Mouse (Mus musculus) hindbrain, embryonic 16.5 days (tissue): ENCODE measurements around the gene Mapkap1. TPM values are rescaled to one million over a fixed set of nuclear protein-coding genes. Genes with fewer than 3 reads are reported as not detected.
A peak's percentile ranks its signal among the peaks of the same experiment; 100 is the strongest.
"Not testable (repeated sequence)": the region's sequence is repeated elsewhere in the genome, so short reads cannot be mapped to it uniquely, and the experiment has no call there.

Source experiments
- ATAC-seq: fragments of 200-750 bp; cut with Nextera tagmentation; 2 replicates; pipeline ENCODE4 v1.8.0; 2017; ENCODE audit warnings: moderate TSS enrichment, moderate library complexity
- H3K27ac ChIP-seq: fragments of 300-500 bp; sonication (generic); 2 replicates; pipeline ENCODE4 v1.5.1; 2014; ENCODE audit warnings: low read depth, mild to moderate bottlenecking, control low read depth, low read length, moderate library complexity
- H3K27me3 ChIP-seq: fragments of 300-500 bp; sonication (generic); replicated peaks from 2 replicates; pipeline ENCODE4 v1.6.1; 2014; ENCODE audit warnings: low read length; ENCODE audit not compliant: control insufficient read depth, insufficient read depth
- H3K36me3 ChIP-seq: fragments of 300-500 bp; sonication (generic); 2 replicates; pipeline ENCODE4 v1.6.1; 2014; ENCODE audit warnings: mild to moderate bottlenecking, low read length, moderate library complexity, mixed read lengths; ENCODE audit not compliant: control insufficient read depth, insufficient read depth
- H3K4me1 ChIP-seq: fragments of 300-500 bp; sonication (generic); 2 replicates; pipeline ENCODE4 v1.6.1; 2014; ENCODE audit warnings: low read depth, low read length; ENCODE audit not compliant: control insufficient read depth, insufficient read depth
- H3K4me2 ChIP-seq: fragments of 300-500 bp; sonication (generic); 2 replicates; pipeline ENCODE4 v1.6.1; 2014; ENCODE audit warnings: mild to moderate bottlenecking, low read length, control low read depth, moderate library complexity
- H3K4me3 ChIP-seq: fragments of 300-500 bp; sonication (generic); 2 replicates; pipeline ENCODE4 v1.5.1; 2014; ENCODE audit warnings: mild to moderate bottlenecking, low read length, control low read depth, moderate library complexity
- H3K9ac ChIP-seq: fragments of 300-500 bp; sonication (generic); 2 replicates; pipeline ENCODE4 v1.6.1; 2014; ENCODE audit warnings: low read depth, mild to moderate bottlenecking, control low read depth, low read length, moderate library complexity
- H3K9me3 ChIP-seq: fragments of 300-500 bp; sonication (generic); 2 replicates; pipeline ENCODE4 v1.6.1; 2014; ENCODE audit warnings: mild to moderate bottlenecking, low read length, moderate library complexity; ENCODE audit not compliant: control insufficient read depth
- WGBS: fragments of 180-500 bp; shearing (Covaris S2); extraction: QIAGEN DNeasy Blood & Tissue Kit; methylation state at CpG from one replicate; pipeline ENCODE4 v1.1.7; 2014; 5-methylcytosine and 5-hydroxymethylcytosine counted together
- polyA plus RNA-seq: library from polyadenylated mRNA; unstranded; fragments of >200 nt; fragmentation: Nextera tagmentation; extraction: Ambion mirVana; gene quantifications from 2 replicates; pipeline ENCODE4 v1.2.1, GENCODE M21; 2015

Mapkap1 gene
- polyA plus RNA-seq, 1 experiment from 2014 or later = 94.3 TPM

DNA sequence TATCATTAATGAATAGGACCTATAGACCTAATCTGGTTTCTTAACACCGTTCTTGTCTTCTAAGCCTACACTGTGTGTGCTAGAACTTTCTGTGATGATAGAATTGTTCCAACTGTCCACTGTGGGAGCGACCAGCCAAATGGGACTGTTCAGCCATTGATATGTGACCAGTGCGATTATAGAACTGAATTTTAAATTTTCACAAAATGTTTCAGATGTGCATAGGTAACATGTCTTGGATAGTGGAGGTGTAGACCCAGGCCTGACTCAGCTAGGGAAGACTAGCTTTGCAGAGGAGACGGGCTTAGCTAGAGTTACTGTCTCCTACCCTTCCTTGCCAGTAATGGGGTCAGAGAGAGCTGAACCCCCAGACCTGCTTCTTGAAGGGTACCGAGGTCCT, 62.8 kb downstream of the Mapkap1 start:
- H3K27ac ChIP-seq = no peak overlapping the region
- H3K27me3 ChIP-seq = no peaks in the 10 kb centered on the region
- H3K4me2 ChIP-seq = no peak overlapping the region
- WGBS = 96% methylated on average over 5 of the region's 5 CpGs
- no peak overlapping the region for H3K9ac ChIP-seq
- H3K4me3 ChIP-seq = no peak overlapping the region
- peaks cover 12% of the 10 kb centered on the region for H3K4me1 ChIP-seq
- no peaks in the 10 kb centered on the region for H3K9me3 ChIP-seq
- no peak for ATAC-seq
- no peaks in the 10 kb centered on the region for H3K36me3 ChIP-seq

DNA sequence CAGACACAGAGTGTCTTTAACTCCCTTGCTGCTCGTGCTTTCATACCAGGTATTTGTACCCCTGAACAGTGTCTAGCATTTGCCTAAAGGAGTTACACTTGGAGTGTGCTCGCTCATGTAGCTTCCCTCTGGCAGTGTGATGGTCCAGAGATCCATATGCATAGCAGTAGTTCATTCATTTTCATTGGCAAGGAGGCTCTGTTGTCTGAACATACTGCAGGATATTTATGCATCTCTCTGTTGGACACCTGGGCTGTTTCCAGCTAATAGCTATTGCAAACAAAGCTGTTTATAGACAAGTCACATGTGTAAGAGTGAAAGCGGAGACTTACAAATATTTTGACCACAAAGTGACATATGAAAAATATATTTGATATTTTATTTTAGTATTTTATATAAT, 67.2 kb downstream of the Mapkap1 start:
- Histone ChIP-seq H3K36me3 (no peaks in the 10 kb centered on the region), H3K27ac (no peak overlapping the region), H3K4me1 (peaks cover 12% of the 10 kb centered on the region), H3K27me3 (no peaks in the 10 kb centered on the region), H3K9ac (no peak overlapping the region), H3K9me3 (no peaks in the 10 kb centered on the region), H3K4me3 (no peak overlapping the region), H3K4me2 (no peak overlapping the region)
- WGBS = 39% methylated on average over 3 of the region's 3 CpGs
- peak; percentile 17; the same call in 1 of the 2 replicates for ATAC-seq

GRCm38 (mm10) chr2:34481401-34481800, 74.8 kb downstream of the Mapkap1 start:
- 34% methylated on average over 4 of the region's 4 CpGs for WGBS
- peaks cover 7% of the 10 kb centered on the region for H3K4me1 ChIP-seq
- H3K4me2 ChIP-seq = no peak overlapping the region
- no peaks in the 10 kb centered on the region for H3K36me3 ChIP-seq
- H3K27me3 ChIP-seq = no peaks in the 10 kb centered on the region
- H3K9me3 ChIP-seq = no peaks in the 10 kb centered on the region
- no peak overlapping the region; the same call in 1 of the 2 replicates for H3K9ac ChIP-seq
- ATAC-seq = peak; percentile 69
- H3K4me3 ChIP-seq = no peak overlapping the region
- peak overlapping the region; percentile 42 for H3K27ac ChIP-seq

DNA sequence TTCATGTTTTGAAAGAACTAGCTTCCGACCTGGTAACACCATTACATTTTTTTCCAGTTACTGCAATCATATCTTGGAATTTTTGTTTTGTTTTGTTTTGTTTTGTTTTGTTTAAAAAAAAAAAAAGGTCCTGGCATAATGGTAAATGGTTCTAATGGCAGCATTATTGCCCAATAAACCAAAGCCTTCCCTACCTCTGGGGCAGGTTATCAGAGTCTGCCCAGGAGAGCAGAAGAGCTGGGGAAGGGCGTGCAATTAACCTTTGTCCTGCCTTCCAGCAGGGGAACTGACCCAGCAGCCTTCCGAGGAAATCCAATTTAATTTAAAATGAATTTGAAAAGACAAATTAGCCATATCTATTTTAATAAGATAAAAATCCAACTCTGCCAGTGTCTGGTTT, 75.5 kb downstream of the Mapkap1 start:
- H3K27ac ChIP-seq = no peak overlapping the region
- no peak overlapping the region for H3K9ac ChIP-seq
- no peak overlapping the region for H3K4me3 ChIP-seq
- no peaks in the 10 kb centered on the region for H3K27me3 ChIP-seq
- ATAC-seq = no peak
- WGBS = 58% methylated on average over 3 of the region's 3 CpGs
- no peaks in the 10 kb centered on the region for H3K36me3 ChIP-seq
- no peak overlapping the region for H3K4me2 ChIP-seq
- H3K9me3 ChIP-seq = no peaks in the 10 kb centered on the region
- H3K4me1 ChIP-seq = peaks cover 7% of the 10 kb centered on the region

DNA sequence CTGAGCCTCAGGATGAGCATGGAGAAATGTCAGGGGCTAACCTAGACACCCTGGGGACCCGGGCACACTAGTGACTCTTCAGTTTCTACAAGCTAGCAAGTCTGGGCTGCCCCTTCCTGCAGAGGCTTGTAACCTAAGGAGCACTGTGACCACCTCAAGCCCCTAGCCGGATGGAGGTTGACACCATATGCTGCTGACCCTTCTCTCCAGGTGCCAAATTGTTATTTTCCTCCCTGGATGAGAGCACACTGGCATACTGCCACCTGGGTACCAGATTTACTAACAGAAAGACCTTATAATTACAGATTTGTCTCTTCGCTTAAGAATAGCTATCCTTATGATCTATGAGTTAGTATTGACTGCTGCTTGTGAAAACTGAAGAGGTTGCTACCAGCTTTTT, 76.0 kb downstream of the Mapkap1 start:
- H3K27ac ChIP-seq = no peak overlapping the region
- no peaks in the 10 kb centered on the region for H3K27me3 ChIP-seq
- ATAC-seq = no peak
- no peak overlapping the region for H3K4me2 ChIP-seq
- peaks cover 7% of the 10 kb centered on the region for H3K4me1 ChIP-seq
- 56% methylated on average over 3 of the region's 3 CpGs for WGBS
- no peak overlapping the region for H3K9ac ChIP-seq
- H3K9me3 ChIP-seq = no peaks in the 10 kb centered on the region
- H3K4me3 ChIP-seq = no peak overlapping the region
- H3K36me3 ChIP-seq = no peaks in the 10 kb centered on the region

GRCm38 (mm10) chr2:34487281-34487680, 80.7 kb downstream of the Mapkap1 start:
- no peak overlapping the region for H3K9ac ChIP-seq
- no peak overlapping the region for H3K4me2 ChIP-seq
- no peaks in the 10 kb centered on the region for H3K9me3 ChIP-seq
- no peak overlapping the region for H3K27ac ChIP-seq
- 0 out of 2 replicates have a peak, but pooled peaks cover 2% of the 10 kb centered on the region for H3K4me1 ChIP-seq
- H3K36me3 ChIP-seq = no peaks in the 10 kb centered on the region
- no peak for ATAC-seq
- 79% methylated on average over 7 of the region's 7 CpGs for WGBS
- no peaks in the 10 kb centered on the region for H3K27me3 ChIP-seq
- no peak overlapping the region for H3K4me3 ChIP-seq

DNA sequence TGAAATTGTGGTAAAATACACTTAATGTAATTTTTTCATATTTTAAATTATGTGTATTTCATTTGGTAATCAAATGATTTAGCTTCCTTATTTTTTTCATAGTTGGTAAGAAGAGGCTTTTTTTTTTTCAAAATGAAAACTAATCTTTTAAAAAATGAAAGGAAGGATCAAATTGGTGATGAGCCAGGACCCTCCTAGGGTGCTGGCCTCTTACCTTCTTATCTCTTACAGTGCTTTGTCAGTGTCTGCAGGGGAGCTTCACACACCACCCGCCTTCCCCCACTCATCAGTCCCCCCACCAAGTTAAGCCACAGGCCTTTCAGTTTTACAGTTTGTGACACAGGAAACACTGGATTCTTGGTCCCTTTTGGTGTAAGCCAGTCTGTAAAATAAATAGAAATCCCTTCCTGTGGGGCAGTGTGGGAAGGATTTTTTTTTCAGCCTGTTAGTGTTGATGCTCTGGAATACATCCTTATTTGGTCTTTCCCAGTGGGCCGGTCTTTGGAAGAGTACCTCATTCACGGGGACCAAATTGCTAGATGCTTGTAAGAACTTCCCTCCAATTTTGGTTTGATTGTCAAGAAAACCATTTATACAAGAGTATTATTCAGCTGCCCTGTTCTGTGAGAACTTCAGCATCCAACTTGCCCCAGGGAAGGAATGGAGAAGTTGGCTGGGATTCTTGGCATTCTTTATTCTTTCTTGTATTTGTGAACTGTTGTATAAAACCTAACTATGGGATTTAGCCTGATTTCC, 97.6 kb downstream of the Mapkap1 start:
- Histone ChIP-seq H3K4me1 (no peaks in the 10 kb centered on the region), H3K27ac (no peak overlapping the region), H3K9ac (no peak overlapping the region), H3K36me3 (no peaks in the 10 kb centered on the region), H3K27me3 (no peaks in the 10 kb centered on the region), H3K4me2 (no peak overlapping the region), H3K9me3 (no peaks in the 10 kb centered on the region), H3K4me3 (no peak overlapping the region)
- WGBS = 42% methylated on average over 3 of the region's 3 CpGs
- no peak for ATAC-seq

DNA sequence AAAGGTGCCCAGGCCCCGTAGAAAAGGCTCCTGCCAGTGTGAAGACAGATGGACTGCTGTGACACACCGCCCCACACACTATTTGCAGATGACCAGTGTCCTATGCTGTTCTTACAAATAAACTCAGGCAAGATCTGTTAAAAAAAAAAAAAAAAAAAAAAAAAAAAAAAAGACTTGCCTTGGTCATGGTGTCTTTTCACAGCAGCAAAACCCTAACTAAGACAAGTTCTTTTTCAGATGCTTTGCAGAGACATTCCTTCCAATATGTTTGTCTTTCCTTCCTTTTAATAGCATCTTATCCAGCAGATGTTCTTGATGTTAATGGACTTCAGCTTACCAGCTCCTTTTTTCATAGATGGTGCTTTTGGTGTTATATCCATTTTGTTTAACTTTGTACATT, 99.6 kb downstream of the Mapkap1 start:
- not testable (repeated sequence) for H3K4me1 ChIP-seq, H3K27me3 ChIP-seq, H3K9me3 ChIP-seq, ATAC-seq, H3K4me2 ChIP-seq, H3K4me3 ChIP-seq, H3K27ac ChIP-seq, H3K9ac ChIP-seq, H3K36me3 ChIP-seq
- 99% methylated on average over 2 of the region's 2 CpGs for WGBS

DNA sequence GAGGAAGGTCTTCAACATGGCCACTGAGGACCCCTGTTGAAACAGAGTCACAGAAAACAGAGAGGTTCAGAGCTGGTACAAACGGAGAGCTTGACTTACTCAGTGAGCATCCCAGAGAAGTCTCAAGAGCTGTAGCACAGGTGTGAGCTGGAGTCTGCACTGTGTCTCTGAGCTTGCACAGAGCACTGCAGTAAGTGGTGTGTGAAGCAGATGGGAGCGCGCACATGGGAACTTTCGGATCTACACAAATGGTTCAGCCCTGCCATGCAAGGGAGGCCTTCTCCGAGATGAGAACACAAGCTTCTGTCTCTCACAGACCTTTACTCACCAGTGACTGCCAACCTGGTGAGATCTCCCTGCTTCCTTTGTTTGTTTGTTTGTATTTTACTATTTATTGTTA, 103.3 kb downstream of the Mapkap1 start:
- H3K4me1 ChIP-seq = no peaks in the 10 kb centered on the region
- H3K9me3 ChIP-seq = no peaks in the 10 kb centered on the region
- ATAC-seq = no peak
- no peak overlapping the region for H3K4me2 ChIP-seq
- H3K27ac ChIP-seq = no peak overlapping the region
- no peaks in the 10 kb centered on the region for H3K27me3 ChIP-seq
- no peak overlapping the region for H3K9ac ChIP-seq
- 87% methylated on average over 5 of the region's 5 CpGs for WGBS
- no peak overlapping the region for H3K4me3 ChIP-seq
- no peaks in the 10 kb centered on the region for H3K36me3 ChIP-seq
